Mouse (Mus musculus) granulocyte monocyte progenitor cell, adult 5-6 weeks (primary cell): ENCODE measurements at regions not wholly inside any gene's neighbourhood (a gene's known extent, or its start where the extent isn't known, plus 50 kb on each side); places are given as distances from the start of the nearest gene placed in this dataset.
A peak's percentile ranks its signal among the peaks of the same experiment; 100 is the strongest.

ENCODE experiments used
- ATAC-seq: replicated peaks from 2 replicates; pipeline ENCODE4 v1.8.0; 2016; ENCODE audit warnings: mild to moderate bottlenecking, moderate TSS enrichment, inconsistent platforms; ENCODE audit not compliant: poor library complexity, severe bottlenecking

GRCm38 (mm10) chr7:129810141-129810540 lies 218.5 kb downstream of the Wdr11 start:
- ATAC-seq: no peak

GRCm38 (mm10) chr7:129810565-129810964 lies 218.9 kb downstream of the Wdr11 start:
- no peak for ATAC-seq

GRCm38 (mm10) chr7:129814149-129814860 lies 222.6 kb downstream of the Wdr11 start:
- ATAC-seq: peak; percentile 87

GRCm38 (mm10) chr7:129818833-129819232 lies 227.2 kb downstream of the Wdr11 start:
- no peak for ATAC-seq

GRCm38 (mm10) chr7:129819651-129820050 lies 228.0 kb downstream of the Wdr11 start:
- ATAC-seq: no peak

GRCm38 (mm10) chr7:129828970-129829369 lies 237.3 kb downstream of the Wdr11 start:
- no peak for ATAC-seq

GRCm38 (mm10) chr7:129832830-129833229 lies 241.2 kb downstream of the Wdr11 start:
- no peak for ATAC-seq

GRCm38 (mm10) chr7:129842303-129843122 lies 250.8 kb downstream of the Wdr11 start:
- ATAC-seq: no peak

- no peak for ATAC-seq
These were observed 255.5 kb downstream of the Wdr11 start for GRCm38 (mm10) chr7:129847136-129847535.

- ATAC-seq: no peak
These were observed 261.9 kb downstream of the Wdr11 start for GRCm38 (mm10) chr7:129853596-129853995.

- ATAC-seq: no peak
These were observed 263.3 kb downstream of the Wdr11 start for GRCm38 (mm10) chr7:129854942-129855341.

- no peak for ATAC-seq
These were observed 271.3 kb downstream of the Wdr11 start for GRCm38 (mm10) chr7:129862966-129863365.

GRCm38 (mm10) chr7:129865536-129865935 lies 273.9 kb downstream of the Wdr11 start:
- no peak for ATAC-seq

GRCm38 (mm10) chr7:129872208-129872790 lies 280.6 kb downstream of the Wdr11 start:
- no peak for ATAC-seq

GRCm38 (mm10) chr7:129876202-129876851 lies 284.7 kb downstream of the Wdr11 start:
- no peak for ATAC-seq

- no peak for ATAC-seq
These were observed 285.2 kb downstream of the Wdr11 start for GRCm38 (mm10) chr7:129876852-129877223.

- no peak for ATAC-seq
These were observed 304.6 kb downstream of the Wdr11 start for GRCm38 (mm10) chr7:129896291-129896690.

- no peak for ATAC-seq
These were observed 305.8 kb downstream of the Wdr11 start for GRCm38 (mm10) chr7:129897511-129897910.

- no peak for ATAC-seq
These were observed 310.6 kb downstream of the Wdr11 start for GRCm38 (mm10) chr7:129902256-129902655.

- ATAC-seq: no peak
These were observed 311.5 kb downstream of the Wdr11 start for GRCm38 (mm10) chr7:129903126-129903525.

- no peak for ATAC-seq
These were observed 314.5 kb downstream of the Wdr11 start for GRCm38 (mm10) chr7:129906131-129906530.
